Mouse (Mus musculus) limb, embryonic 13.5 days (tissue): ENCODE measurements around the gene Npnt. TPM values are rescaled to one million over a fixed set of nuclear protein-coding genes. Genes with fewer than 3 reads are reported as not detected.

ENCODE experiments used
- ATAC-seq: fragments of 200-750 bp; cut with Nextera tagmentation; 2 replicates; pipeline ENCODE4 v1.8.0; 2017; ENCODE audit warnings: low read depth, moderate number of reproducible peaks, moderate TSS enrichment; ENCODE audit not compliant: low FRiP score
- H3K27ac ChIP-seq: fragments of 300-500 bp; sonication (generic); 2 replicates; pipeline ENCODE4 v1.5.1; 2015; ENCODE audit warnings: inconsistent platforms, mild to moderate bottlenecking, moderate library complexity
- H3K27me3 ChIP-seq: fragments of 300-500 bp; sonication (generic); 2 replicates; pipeline ENCODE4 v1.6.1; 2015; ENCODE audit warnings: mild to moderate bottlenecking, inconsistent platforms
- H3K36me3 ChIP-seq: fragments of 300-500 bp; sonication (generic); 2 replicates; pipeline ENCODE4 v1.6.1; 2015; ENCODE audit warnings: inconsistent platforms, mild to moderate bottlenecking, moderate library complexity
- H3K4me1 ChIP-seq: fragments of 300-500 bp; sonication (generic); 2 replicates; pipeline ENCODE4 v1.6.1; 2015; ENCODE audit warnings: inconsistent platforms
- H3K4me2 ChIP-seq: fragments of 300-500 bp; sonication (generic); replicated peaks from 2 replicates; pipeline ENCODE4 v1.6.1; 2015; ENCODE audit warnings: inconsistent platforms, mild to moderate bottlenecking, moderate library complexity
- H3K4me3 ChIP-seq: fragments of 300-500 bp; sonication (generic); 2 replicates; pipeline ENCODE4 v1.5.1; 2015; ENCODE audit warnings: moderate library complexity, mild to moderate bottlenecking, inconsistent platforms
- H3K9ac ChIP-seq: fragments of 300-500 bp; sonication (generic); 2 replicates; pipeline ENCODE4 v1.6.1; 2015; ENCODE audit warnings: mild to moderate bottlenecking, inconsistent platforms
- H3K9me3 ChIP-seq: fragments of 300-500 bp; sonication (generic); 2 replicates; pipeline ENCODE4 v1.6.1; 2016; ENCODE audit warnings: inconsistent platforms
- WGBS: fragments of 180-500 bp; shearing (Covaris S2); methylation state at CpG from one replicate; pipeline ENCODE4 v1.1.7; 2015; 5-methylcytosine and 5-hydroxymethylcytosine counted together
- polyA plus RNA-seq: library from polyadenylated mRNA; unstranded; fragments of >200 nt; fragmentation: Nextera tagmentation; extraction: Ambion mirVana; gene quantifications from 2 replicates; pipeline ENCODE4 v1.2.1, GENCODE M21; 2015

The Npnt gene
- polyA plus RNA-seq, 1 experiment from 2014 or later, result 36.7 TPM

DNA sequence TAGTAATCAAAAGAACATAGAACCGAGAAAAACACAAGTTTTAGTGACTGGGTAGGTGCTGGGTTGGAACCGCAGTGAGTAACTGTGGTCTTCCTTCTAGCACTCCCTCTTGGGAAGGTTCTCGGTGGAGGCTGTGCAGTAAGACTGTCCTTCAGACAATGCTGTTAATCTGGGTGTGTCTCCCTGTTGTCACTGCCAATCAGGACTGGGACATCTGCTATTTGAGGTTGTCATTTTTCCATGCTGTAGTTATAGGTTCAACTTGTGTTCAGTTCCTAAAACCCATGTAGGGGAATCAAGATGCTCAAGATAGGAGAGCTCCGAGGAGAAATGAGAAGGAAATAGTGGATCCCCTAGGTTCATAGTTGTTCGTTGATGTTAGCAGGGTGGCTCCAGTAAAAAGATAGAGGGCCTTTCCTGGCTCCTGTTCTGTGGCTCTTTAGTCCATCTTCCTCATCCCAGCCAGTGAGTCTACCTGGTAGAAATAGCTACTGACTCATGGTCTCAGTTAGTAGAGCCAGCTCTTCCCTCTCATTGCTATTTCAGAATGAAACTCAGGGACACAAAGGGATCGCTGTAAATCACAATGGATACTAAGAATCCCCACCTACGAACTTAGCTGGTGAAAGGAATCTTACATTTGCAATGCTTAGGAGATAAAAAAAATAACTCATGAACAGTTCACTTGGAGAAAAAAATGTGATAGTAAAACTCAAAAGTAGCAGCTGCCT is 12.7 kb upstream of the Npnt start:
- Histone ChIP-seq H3K27me3 (no peaks in the 10 kb centered on the region), H3K36me3 (no peaks in the 10 kb centered on the region), H3K4me1 (no peaks in the 10 kb centered on the region), H3K4me3 (no peak overlapping the region), H3K4me2 (no peak overlapping the region), H3K9me3 (no peaks in the 10 kb centered on the region), H3K27ac (no peak overlapping the region), H3K9ac (no peak overlapping the region)
- WGBS, result 84% methylated on average over 7 of the region's 7 CpGs
- no peak for ATAC-seq

DNA sequence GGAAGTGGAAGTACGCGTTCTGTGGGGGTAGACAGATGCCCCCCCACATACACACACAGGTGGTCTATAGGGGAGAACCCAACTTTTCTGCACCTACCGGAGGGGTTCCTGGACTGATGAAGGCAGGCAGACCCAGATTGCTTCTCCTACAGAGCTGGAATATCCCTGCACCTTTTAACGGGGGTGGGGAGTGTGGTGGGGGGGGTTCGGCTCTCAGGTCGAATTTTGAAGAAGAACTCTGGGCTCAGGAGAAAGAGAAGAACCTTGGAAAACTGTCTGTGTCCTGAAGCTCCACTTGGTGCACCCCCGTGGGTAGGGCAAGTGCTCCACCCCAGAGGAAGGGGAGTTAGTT is 414 bp upstream of the Npnt start:
- peaks cover 23% of the 10 kb centered on the region; the same call in 1 of the 2 replicates for H3K27me3 ChIP-seq
- peak overlapping the region; percentile 99 for H3K4me2 ChIP-seq
- 10% methylated on average over 7 of the region's 7 CpGs for WGBS
- H3K27ac ChIP-seq, result no peak overlapping the region
- H3K4me3 ChIP-seq, result peak overlapping the region; percentile 71
- no peaks in the 10 kb centered on the region for H3K9me3 ChIP-seq
- H3K4me1 ChIP-seq, result peaks cover 17% of the 10 kb centered on the region
- no peaks in the 10 kb centered on the region for H3K36me3 ChIP-seq
- peak overlapping the region; percentile 73 for H3K9ac ChIP-seq
- ATAC-seq, result no peak

DNA sequence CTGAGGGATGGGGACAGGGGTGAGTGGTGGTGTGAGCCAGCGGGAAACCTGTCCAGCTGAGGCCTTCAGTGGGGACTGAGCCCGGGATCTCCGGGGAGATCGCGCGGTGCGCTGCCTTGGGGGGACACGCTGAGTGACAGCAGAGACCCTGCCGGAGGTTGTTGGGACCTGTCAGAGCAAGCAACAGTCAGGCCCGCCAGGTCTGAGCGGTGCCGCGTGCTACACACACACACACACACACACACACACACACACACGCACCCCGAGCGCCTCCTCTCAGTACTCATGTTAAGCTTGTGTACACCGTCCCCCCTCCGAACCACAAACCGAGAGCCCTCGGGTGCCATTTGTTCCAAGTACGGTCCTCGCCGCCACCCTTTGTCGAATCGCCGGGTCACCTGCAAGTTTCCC is 706 bp downstream of the Npnt start:
- Histone ChIP-seq H3K4me2 (peak overlapping the region; percentile 99), H3K9ac (peak overlapping the region; percentile 73), H3K27ac (peak overlapping the region; percentile 16; the same call in 1 of the 2 replicates), H3K27me3 (peaks cover 23% of the 10 kb centered on the region; the same call in 1 of the 2 replicates), H3K4me3 (peak overlapping the region; percentile 71), H3K4me1 (peaks cover 27% of the 10 kb centered on the region), H3K9me3 (no peaks in the 10 kb centered on the region), H3K36me3 (no peaks in the 10 kb centered on the region)
- WGBS, result under 1% methylated on average over 25 of the region's 26 CpGs
- peak; percentile 62 for ATAC-seq

DNA sequence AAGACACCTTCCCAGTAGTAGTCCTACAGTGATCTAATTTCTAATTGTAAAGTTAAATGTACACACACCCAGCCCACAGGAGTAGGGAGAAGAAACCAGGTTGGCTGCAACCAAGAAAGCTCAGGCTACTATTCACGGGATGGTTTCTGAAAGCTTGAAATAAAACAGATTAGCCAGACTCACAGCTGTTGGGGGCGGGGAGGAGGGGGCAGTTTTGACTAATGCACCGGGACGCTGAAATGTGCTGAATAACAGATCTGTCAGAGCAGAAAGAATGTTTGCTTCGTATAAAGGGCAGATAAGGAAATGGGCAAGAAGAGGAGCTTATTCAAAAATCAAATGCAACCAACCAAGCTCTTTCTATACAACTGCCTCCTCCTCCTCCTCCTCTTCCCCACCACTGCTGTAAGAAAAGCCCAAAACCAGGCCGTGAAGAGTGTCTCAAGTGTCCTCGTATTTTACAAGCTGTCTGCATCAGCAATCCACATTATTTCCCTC is 1.7 kb downstream of the Npnt start:
- Histone ChIP-seq H3K9ac (no peak overlapping the region), H3K4me3 (peak overlapping the region; percentile 71; the same call in 1 of the 2 replicates), H3K9me3 (no peaks in the 10 kb centered on the region), H3K27ac (no peak overlapping the region), H3K4me1 (peaks cover 33% of the 10 kb centered on the region), H3K36me3 (no peaks in the 10 kb centered on the region), H3K27me3 (peaks cover 23% of the 10 kb centered on the region; the same call in 1 of the 2 replicates), H3K4me2 (peak overlapping the region; percentile 99)
- ATAC-seq, result no peak
- WGBS, result 15% methylated on average over 7 of the region's 7 CpGs

DNA sequence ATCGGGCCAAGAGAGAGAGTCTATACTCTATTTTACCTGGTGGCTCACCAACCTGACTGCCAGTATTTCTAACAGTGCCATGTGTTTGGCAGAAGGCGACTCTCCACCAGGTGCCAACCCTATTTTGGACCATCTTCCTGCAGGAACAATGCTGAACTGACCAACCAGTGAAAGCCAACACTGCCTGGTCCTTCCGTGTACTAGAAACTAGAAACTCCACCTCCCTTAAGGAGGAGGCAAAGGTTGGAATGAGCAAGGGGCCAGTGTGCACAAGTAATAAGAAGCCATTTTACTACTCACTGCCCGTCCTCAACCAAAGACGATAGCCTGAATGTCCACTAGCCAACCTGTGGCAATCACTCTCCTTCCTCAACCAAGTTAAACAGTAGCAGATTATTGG is 4.0 kb downstream of the Npnt start:
- Histone ChIP-seq H3K4me2 (no peak overlapping the region), H3K36me3 (no peaks in the 10 kb centered on the region), H3K4me3 (no peak overlapping the region), H3K27me3 (peaks cover 23% of the 10 kb centered on the region; the same call in 1 of the 2 replicates), H3K9ac (no peak overlapping the region), H3K9me3 (no peaks in the 10 kb centered on the region), H3K27ac (no peak overlapping the region), H3K4me1 (peaks cover 33% of the 10 kb centered on the region)
- ATAC-seq, result no peak
- 83% methylated on average over 5 of the region's 5 CpGs for WGBS

DNA sequence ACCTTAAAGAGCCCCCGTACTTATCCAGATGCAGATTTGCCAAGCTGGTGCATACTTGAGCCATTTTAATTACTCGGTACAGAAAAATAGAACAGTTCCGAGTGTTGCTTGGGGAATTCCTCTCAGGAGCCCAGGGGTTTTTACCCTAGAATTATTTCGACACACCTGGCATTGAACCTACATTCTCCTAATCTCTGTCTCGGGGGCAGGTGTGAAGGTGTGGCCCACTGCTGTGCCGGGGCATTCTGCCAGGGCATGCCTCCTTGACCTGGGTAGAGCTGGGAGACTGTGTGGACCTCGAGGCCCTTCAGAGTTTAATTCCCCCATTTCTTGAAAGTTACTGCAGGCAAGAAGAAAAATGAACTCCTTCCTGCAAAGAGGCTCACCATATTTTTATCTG is 4.4 kb downstream of the Npnt start:
- no peak for ATAC-seq
- H3K36me3 ChIP-seq, result no peaks in the 10 kb centered on the region
- 56% methylated on average over 7 of the region's 7 CpGs for WGBS
- H3K9ac ChIP-seq, result no peak overlapping the region
- no peak overlapping the region for H3K27ac ChIP-seq
- no peaks in the 10 kb centered on the region for H3K9me3 ChIP-seq
- H3K4me3 ChIP-seq, result no peak overlapping the region
- peaks cover 23% of the 10 kb centered on the region; the same call in 1 of the 2 replicates for H3K27me3 ChIP-seq
- peaks cover 33% of the 10 kb centered on the region for H3K4me1 ChIP-seq
- no peak overlapping the region for H3K4me2 ChIP-seq

DNA sequence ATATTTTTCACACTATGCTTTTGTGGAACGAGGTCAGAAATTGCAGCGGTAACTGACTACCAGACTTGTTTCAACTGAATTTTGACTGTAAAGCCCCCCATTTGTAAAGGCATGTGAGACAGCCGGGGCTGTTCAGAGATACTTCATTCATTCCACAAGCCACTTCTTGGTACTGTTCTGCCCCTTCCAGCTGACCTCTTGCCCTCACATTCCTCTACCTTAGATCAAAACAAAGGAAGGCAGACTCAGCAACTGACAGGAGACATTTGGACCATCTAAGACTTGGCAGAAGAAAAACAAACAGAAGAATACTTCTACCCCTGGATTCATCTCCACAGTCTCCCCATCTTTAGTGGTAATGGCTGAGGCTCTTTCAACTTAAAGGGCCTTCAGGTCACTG is 5.5 kb downstream of the Npnt start:
- H3K27ac ChIP-seq, result no peak overlapping the region
- 25% methylated on average over 3 of the region's 3 CpGs for WGBS
- ATAC-seq, result no peak
- H3K36me3 ChIP-seq, result no peaks in the 10 kb centered on the region
- no peak overlapping the region for H3K4me2 ChIP-seq
- H3K4me1 ChIP-seq, result peaks cover 33% of the 10 kb centered on the region
- no peak overlapping the region for H3K4me3 ChIP-seq
- no peaks in the 10 kb centered on the region for H3K9me3 ChIP-seq
- peaks cover 20% of the 10 kb centered on the region; the same call in 1 of the 2 replicates for H3K27me3 ChIP-seq
- no peak overlapping the region for H3K9ac ChIP-seq

DNA sequence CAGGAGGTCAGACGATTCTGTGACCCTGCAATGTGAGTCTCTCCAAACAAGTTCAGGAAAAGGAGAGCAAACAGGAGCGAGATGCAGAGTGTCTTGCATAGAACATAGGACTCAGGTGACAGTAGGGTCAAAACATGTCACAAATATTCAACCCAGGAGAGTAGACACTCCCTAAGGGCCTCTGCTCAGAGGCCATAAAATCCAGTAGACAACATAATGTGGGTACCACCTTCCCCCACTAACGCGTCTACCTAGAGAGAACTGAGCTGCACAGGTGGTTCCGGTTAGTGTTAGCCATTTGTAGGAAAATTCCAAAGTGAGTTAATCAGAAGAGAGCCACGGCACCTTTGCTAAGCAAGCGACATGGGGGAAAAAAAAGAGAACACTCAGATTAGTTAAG is 5.9 kb downstream of the Npnt start:
- Histone ChIP-seq H3K9me3 (no peaks in the 10 kb centered on the region), H3K36me3 (no peaks in the 10 kb centered on the region), H3K9ac (no peak overlapping the region), H3K4me1 (peaks cover 31% of the 10 kb centered on the region), H3K4me3 (no peak overlapping the region), H3K27ac (no peak overlapping the region), H3K27me3 (peaks cover 19% of the 10 kb centered on the region; the same call in 1 of the 2 replicates), H3K4me2 (no peak overlapping the region)
- no peak; the same call in 1 of the 2 replicates for ATAC-seq
- 20% methylated on average over 7 of the region's 7 CpGs for WGBS

DNA sequence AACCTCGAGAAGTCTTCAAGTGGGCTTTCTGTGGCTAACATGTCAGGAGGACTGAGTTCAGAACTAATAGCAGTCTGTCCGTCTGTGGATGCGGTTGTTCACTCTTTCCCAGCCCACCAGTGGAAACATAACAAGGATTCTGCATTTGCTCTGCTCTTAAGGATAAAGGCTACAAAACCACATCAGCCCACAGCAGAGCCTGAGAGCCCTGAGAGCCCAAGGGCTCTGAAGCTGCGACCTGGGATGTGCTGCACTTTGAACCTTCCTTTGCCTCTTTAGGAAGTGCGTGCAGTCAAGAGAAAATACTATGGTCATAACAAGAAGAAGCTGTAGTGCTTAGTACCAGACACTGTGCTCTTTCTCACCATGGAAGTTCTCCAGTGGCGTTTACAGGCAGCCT is 7.3 kb downstream of the Npnt start:
- Histone ChIP-seq H3K36me3 (no peaks in the 10 kb centered on the region), H3K27ac (no peak overlapping the region), H3K4me2 (no peak overlapping the region), H3K4me1 (peaks cover 21% of the 10 kb centered on the region), H3K4me3 (no peak overlapping the region), H3K9ac (no peak overlapping the region), H3K9me3 (no peaks in the 10 kb centered on the region), H3K27me3 (peaks cover 6% of the 10 kb centered on the region; the same call in 1 of the 2 replicates)
- no peak for ATAC-seq
- 93% methylated on average over 6 of the region's 6 CpGs for WGBS

DNA sequence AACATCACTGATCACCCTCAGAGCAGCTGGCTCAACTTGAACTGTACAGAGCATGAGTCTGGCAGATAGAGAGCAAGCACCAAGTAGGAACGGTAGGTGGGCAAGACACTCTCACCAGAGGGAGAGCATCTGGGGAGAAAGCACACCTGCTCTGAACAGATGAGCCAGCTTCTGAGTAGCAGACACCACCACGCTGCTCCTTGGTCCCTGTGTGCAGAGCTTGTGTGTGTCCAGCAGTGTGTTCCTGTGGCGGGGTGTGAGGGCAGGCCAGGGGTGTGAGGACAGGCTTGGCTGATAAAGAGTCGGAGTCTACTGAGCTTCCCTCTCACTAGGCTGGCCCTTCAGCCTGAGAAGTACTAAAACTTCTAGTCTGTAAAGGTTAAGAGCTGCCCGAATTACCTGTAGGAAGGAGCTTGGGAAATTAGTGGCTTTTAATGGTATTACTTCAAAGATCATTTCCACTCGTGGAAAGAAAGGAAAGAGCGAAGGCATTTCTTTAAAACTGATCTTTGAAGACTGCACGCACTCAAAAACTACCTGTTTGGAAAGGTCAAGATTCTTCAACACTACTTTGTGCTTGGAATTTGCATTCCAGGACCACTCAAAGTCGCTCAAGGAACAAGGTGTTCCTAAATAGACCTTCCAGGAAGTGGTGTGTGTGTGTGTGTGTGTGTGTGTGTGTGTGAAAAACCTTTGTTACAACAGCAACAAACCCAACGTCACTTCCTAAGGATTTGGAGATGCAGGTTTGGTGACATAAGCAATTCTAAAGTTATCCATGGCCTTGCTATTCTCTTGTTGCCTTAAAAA is 9.7 kb downstream of the Npnt start:
- no peaks in the 10 kb centered on the region for H3K9me3 ChIP-seq
- H3K4me1 ChIP-seq, result peaks cover 15% of the 10 kb centered on the region
- ATAC-seq, result no peak
- H3K9ac ChIP-seq, result no peak overlapping the region
- no peaks in the 10 kb centered on the region; the same call in 1 of the 2 replicates for H3K27me3 ChIP-seq
- no peak overlapping the region for H3K27ac ChIP-seq
- 83% methylated on average over 10 of the region's 10 CpGs for WGBS
- no peak overlapping the region for H3K4me3 ChIP-seq
- no peak overlapping the region for H3K4me2 ChIP-seq
- H3K36me3 ChIP-seq, result no peaks in the 10 kb centered on the region

DNA sequence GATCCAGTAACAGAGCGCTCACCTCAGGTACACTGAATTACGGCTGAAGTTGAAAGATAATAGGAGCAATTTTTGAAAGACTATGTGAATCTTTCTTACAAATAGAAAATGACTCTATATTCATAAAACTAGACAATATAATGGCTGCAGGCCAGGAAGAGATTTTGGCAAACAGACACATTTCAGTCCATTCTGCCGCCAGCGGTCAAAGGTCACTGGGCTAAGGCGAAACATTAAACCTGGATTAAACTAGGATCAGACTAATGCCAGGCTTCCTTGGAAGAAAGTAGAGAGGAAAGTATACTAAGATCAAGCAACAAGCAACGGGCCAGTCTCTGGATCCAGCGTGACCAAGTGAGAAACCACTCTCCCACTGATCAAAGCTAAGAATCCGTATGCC is 11.1 kb downstream of the Npnt start:
- Histone ChIP-seq H3K27me3 (no peaks in the 10 kb centered on the region; the same call in 1 of the 2 replicates), H3K9ac (no peak overlapping the region), H3K4me2 (no peak overlapping the region), H3K4me3 (no peak overlapping the region), H3K27ac (no peak overlapping the region), H3K36me3 (no peaks in the 10 kb centered on the region), H3K4me1 (peaks cover 2% of the 10 kb centered on the region; the same call in 1 of the 2 replicates), H3K9me3 (no peaks in the 10 kb centered on the region)
- no peak; the same call in 1 of the 2 replicates for ATAC-seq
- WGBS, result 55% methylated on average over 8 of the region's 8 CpGs

DNA sequence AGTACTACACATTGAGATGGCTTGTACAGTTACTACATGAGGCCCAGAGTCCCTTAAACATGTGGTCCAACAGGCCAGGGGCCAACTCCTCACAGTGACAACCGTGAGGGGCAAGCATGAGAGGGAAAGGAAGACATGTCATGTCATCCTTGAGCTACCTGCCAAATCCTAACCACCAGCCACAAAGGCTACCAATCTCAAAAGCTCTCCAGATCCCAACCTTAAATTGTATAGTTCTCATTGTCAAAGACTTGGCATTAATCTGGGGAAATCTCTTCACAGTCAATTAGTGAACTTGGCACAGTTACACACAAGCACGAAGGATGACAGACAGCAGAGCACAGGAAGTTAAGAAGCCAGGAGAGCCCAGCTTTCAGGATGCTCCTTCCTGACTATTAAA is 15.4 kb downstream of the Npnt start:
- Histone ChIP-seq H3K27me3 (no peaks in the 10 kb centered on the region), H3K4me3 (no peak overlapping the region), H3K4me1 (no peaks in the 10 kb centered on the region), H3K36me3 (no peaks in the 10 kb centered on the region), H3K4me2 (no peak overlapping the region), H3K9me3 (no peaks in the 10 kb centered on the region), H3K27ac (no peak overlapping the region), H3K9ac (no peak overlapping the region)
- WGBS, result 70% methylated on average over 2 of the region's 2 CpGs
- no peak for ATAC-seq
